Mouse (Mus musculus): Measurements from ENCODE around the gene Fam49a. TPM values are rescaled to one million over a fixed set of nuclear protein-coding genes. Genes with fewer than 3 reads are reported as not detected.

The Fam49a gene
- polyA plus RNA-seq, 1 experiment: not detected

DNA sequence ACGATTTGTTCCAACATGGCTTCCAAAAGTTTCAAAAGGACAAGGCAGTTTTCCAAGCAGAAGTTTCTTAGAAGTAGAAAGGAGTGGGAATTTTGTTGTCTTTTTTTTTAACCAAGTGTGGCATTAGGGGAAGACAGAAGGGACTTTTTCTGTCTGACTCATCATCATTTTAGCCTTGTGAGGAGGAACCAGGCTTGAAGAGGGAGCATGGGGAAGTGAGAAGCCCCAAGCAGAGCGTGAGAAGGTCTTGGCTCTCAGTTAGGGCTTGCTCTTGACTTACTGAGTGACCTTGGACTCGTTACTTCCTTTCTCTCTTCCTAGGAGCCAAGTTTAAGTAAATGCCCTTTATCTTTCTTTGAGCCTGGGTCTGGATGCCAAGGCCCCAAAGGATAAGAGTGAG, 8.6 kb downstream of the Fam49a start:
- H3K79me3 ChIP-seq (ENCODE audit: low read depth): no peaks in the 10 kb centered on the region
- H3K79me2 ChIP-seq (ENCODE audit: control insufficient read depth, insufficient read depth): no peaks in the 10 kb centered on the region
- TF ChIP-seq MAX (IDR thresholded peaks at IDR 0.05) (no peak), MYOG (IDR thresholded peaks at IDR 0.05; ENCODE audit: control insufficient read depth, extremely low read depth, insufficient read length) (no peak), USF1 (IDR thresholded peaks at IDR 0.05; ENCODE audit: low read depth) (no peak), FOSL1 (IDR thresholded peaks at IDR 0.05; ENCODE audit: insufficient read depth, low read length, poor library complexity, severe bottlenecking) (no peak), CTCF (IDR thresholded peaks at IDR 0.05; ENCODE audit: control insufficient read depth, insufficient read depth, insufficient read length) (no peak), CEBPB (IDR thresholded peaks at IDR 0.05; ENCODE audit: low read depth) (no peak), MYOD1 (IDR thresholded peaks at IDR 0.05; ENCODE audit: control insufficient read depth, insufficient read length, low read depth) (no peak)
- no peak overlapping the region for H3ac ChIP-seq (ENCODE audit: control insufficient read depth, insufficient read length, low read depth)
- no peaks in the 10 kb centered on the region for H3K27me3 ChIP-seq (ENCODE audit: control insufficient read depth, insufficient read depth, insufficient read length)
- H3K36me3 ChIP-seq (ENCODE audit: control insufficient read depth, insufficient read depth): no peaks in the 10 kb centered on the region
- no peak overlapping the region for H3K4me3 ChIP-seq (ENCODE audit: insufficient read depth, poor library complexity, severe bottlenecking)

DNA sequence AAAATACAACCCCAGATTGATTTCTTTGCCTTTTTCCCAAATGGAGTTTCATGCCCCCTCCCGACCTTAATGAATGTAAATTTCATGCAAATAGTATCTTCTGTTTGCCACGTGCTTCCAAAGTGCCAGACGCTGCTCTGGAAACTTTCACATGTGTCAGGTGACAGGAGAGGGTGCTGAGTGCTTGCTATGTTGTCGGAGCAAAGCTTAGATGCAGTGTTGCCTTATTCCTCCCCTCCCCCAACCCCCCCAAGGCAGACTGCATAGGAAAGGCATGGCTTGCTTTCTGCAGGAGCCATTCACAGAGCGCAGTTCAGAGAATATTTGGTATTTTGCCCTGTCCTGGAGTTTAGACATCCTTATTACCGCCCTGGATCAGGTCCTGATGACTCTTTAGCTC, 12.2 kb downstream of the Fam49a start:
- Histone ChIP-seq H3K79me2 (ENCODE audit: control insufficient read depth, insufficient read depth) (no peaks in the 10 kb centered on the region), H3ac (ENCODE audit: control insufficient read depth, insufficient read length, low read depth) (no peak overlapping the region), H3K79me3 (ENCODE audit: low read depth) (no peaks in the 10 kb centered on the region), H3K36me3 (ENCODE audit: control insufficient read depth, insufficient read depth) (no peaks in the 10 kb centered on the region), H3K4me3 (ENCODE audit: insufficient read depth, poor library complexity, severe bottlenecking) (no peak overlapping the region), H3K27me3 (ENCODE audit: control insufficient read depth, insufficient read depth, insufficient read length) (no peaks in the 10 kb centered on the region)
- no peak for TF ChIP-seq FOSL1 (IDR thresholded peaks at IDR 0.05; ENCODE audit: insufficient read depth, low read length, poor library complexity, severe bottlenecking)
- no peak for TF ChIP-seq CTCF (IDR thresholded peaks at IDR 0.05; ENCODE audit: control insufficient read depth, insufficient read depth, insufficient read length)
- TF ChIP-seq MYOD1 (IDR thresholded peaks at IDR 0.05; ENCODE audit: control insufficient read depth, insufficient read length, low read depth): no peak
- TF ChIP-seq MYOG (IDR thresholded peaks at IDR 0.05; ENCODE audit: control insufficient read depth, extremely low read depth, insufficient read length): no peak

DNA sequence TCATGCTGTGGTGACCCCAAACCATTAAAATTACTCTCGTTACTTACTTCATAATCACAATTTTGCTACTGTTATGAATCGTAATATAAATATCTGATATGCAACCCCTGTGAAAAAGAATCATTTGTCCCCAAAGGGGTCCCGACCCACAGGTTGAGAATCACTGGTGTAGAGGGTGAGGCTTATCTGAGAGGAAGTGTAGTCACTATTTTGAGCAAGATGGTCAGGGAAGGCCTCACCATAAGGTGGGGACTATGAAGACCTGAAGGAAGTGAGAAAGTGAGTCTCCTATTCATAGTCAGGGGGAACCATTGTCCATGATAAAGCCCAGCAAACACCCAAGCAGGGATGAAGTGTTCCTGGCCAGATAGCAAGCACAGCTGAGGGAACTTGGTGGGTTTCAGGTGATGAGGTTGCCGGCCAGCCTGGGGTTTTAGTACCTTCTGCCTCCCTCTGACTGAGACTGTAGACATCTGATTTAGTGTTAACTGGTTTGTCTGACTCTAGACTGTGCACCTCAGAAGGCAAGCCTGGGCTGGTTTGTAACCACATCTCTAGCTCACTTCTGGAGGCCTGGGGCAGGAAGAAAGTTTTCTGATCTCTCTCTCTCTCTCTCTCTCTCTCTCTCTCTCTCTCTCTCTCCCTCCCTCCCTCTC, 13.3 kb downstream of the Fam49a start:
- Histone ChIP-seq H3K27me3 (ENCODE audit: control insufficient read depth, insufficient read depth, insufficient read length) (no peaks in the 10 kb centered on the region), H3ac (ENCODE audit: control insufficient read depth, insufficient read length, low read depth) (no peak overlapping the region), H3K79me2 (ENCODE audit: control insufficient read depth, insufficient read depth) (no peaks in the 10 kb centered on the region), H3K79me3 (ENCODE audit: low read depth) (no peaks in the 10 kb centered on the region), H3K36me3 (ENCODE audit: control insufficient read depth, insufficient read depth) (no peaks in the 10 kb centered on the region), H3K4me3 (ENCODE audit: insufficient read depth, poor library complexity, severe bottlenecking) (no peak overlapping the region)
- TF ChIP-seq MYOD1 (IDR thresholded peaks at IDR 0.05; ENCODE audit: control insufficient read depth, insufficient read length, low read depth) (no peak), FOSL1 (IDR thresholded peaks at IDR 0.05; ENCODE audit: insufficient read depth, low read length, poor library complexity, severe bottlenecking) (no peak), MAX (IDR thresholded peaks at IDR 0.05) (no peak), CTCF (IDR thresholded peaks at IDR 0.05; ENCODE audit: control insufficient read depth, insufficient read depth, insufficient read length) (no peak), MYOG (IDR thresholded peaks at IDR 0.05; ENCODE audit: control insufficient read depth, extremely low read depth, insufficient read length) (no peak), USF1 (IDR thresholded peaks at IDR 0.05; ENCODE audit: low read depth) (no peak), CEBPB (IDR thresholded peaks at IDR 0.05; ENCODE audit: low read depth) (no peak)

DNA sequence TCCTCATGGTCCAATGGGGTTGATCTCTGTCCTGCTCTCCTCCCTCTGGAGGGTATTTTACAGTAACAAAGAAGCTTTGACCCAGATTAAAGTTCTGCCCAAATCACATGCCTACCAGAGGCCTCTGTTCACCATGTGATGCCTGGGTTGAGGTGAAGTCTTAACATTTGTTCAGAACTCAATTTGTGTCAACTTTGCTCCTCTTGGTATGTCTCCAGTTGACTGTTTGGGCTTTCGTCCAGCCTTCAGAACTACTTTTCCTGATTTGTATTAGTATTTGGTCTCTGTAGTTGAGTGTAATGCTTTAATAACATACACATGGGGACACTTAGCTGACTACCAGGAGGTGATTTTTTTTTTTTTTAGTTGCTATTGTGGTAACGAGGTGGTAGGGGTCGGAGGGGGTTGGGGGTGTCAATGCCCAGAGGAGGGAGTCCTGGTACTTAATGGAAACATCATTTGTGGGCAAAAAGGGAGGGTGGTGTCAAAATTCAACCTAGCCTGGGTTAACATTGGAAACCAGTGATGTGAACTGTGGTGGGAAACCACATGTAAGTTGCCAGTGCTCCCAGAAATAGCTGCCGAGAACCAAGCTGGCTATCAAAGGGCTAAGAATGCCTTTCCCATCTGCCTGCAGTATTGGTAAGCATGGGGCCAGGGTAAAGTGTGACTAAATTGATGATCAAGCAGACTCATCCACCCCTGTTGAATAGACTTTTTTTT, 16.0 kb downstream of the Fam49a start:
- TF ChIP-seq CEBPB (IDR thresholded peaks at IDR 0.05; ENCODE audit: low read depth) (no peak), USF1 (IDR thresholded peaks at IDR 0.05; ENCODE audit: low read depth) (no peak), MYOG (IDR thresholded peaks at IDR 0.05; ENCODE audit: control insufficient read depth, extremely low read depth, insufficient read length) (no peak), FOSL1 (IDR thresholded peaks at IDR 0.05; ENCODE audit: insufficient read depth, low read length, poor library complexity, severe bottlenecking) (no peak), MYOD1 (IDR thresholded peaks at IDR 0.05; ENCODE audit: control insufficient read depth, insufficient read length, low read depth) (no peak), MAX (IDR thresholded peaks at IDR 0.05) (no peak), CTCF (IDR thresholded peaks at IDR 0.05; ENCODE audit: control insufficient read depth, insufficient read depth, insufficient read length) (no peak)
- Histone ChIP-seq H3K27me3 (ENCODE audit: control insufficient read depth, insufficient read depth, insufficient read length) (no peaks in the 10 kb centered on the region), H3K4me3 (ENCODE audit: insufficient read depth, poor library complexity, severe bottlenecking) (no peak overlapping the region), H3K79me3 (ENCODE audit: low read depth) (no peaks in the 10 kb centered on the region), H3ac (ENCODE audit: control insufficient read depth, insufficient read length, low read depth) (no peak overlapping the region), H3K79me2 (ENCODE audit: control insufficient read depth, insufficient read depth) (no peaks in the 10 kb centered on the region), H3K36me3 (ENCODE audit: control insufficient read depth, insufficient read depth) (no peaks in the 10 kb centered on the region)

DNA sequence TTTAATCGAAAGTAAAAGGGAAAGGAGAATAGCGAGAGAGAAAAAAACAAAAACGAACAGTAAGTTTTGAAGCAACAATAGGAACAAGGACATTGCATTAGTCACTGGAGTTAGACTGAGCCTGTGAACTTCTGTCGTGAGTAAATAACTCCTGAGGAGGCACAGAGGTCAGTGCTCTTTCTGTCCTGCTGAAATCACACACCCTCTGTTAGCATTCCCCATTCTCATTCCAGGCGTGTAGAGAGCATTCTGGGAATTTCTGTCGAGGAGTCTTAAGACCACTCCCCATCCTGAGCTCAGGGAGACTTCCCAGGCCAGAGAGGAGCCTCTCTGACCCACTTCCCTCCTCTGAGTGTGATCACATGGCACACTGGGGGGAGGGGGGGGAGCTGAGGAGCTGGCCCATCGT, 16.5 kb downstream of the Fam49a start:
- H3K79me2 ChIP-seq (ENCODE audit: control insufficient read depth, insufficient read depth): no peaks in the 10 kb centered on the region
- H3K27me3 ChIP-seq (ENCODE audit: control insufficient read depth, insufficient read depth, insufficient read length): no peaks in the 10 kb centered on the region
- H3K4me3 ChIP-seq (ENCODE audit: insufficient read depth, poor library complexity, severe bottlenecking): no peak overlapping the region
- H3K36me3 ChIP-seq (ENCODE audit: control insufficient read depth, insufficient read depth): no peaks in the 10 kb centered on the region
- no peak for TF ChIP-seq CEBPB (IDR thresholded peaks at IDR 0.05; ENCODE audit: low read depth)
- TF ChIP-seq FOSL1 (IDR thresholded peaks at IDR 0.05; ENCODE audit: insufficient read depth, low read length, poor library complexity, severe bottlenecking): no peak
- no peak for TF ChIP-seq MYOG (IDR thresholded peaks at IDR 0.05; ENCODE audit: control insufficient read depth, extremely low read depth, insufficient read length)
- H3K79me3 ChIP-seq (ENCODE audit: low read depth): no peaks in the 10 kb centered on the region
- H3ac ChIP-seq (ENCODE audit: control insufficient read depth, insufficient read length, low read depth): no peak overlapping the region

All from C2C12 (cell line).